Mouse (Mus musculus) heart, adult 11 months (tissue): ENCODE measurements around the gene Scfd2.

Experiments
- DNase-seq: peaks from one replicate; pipeline ENCODE4 v3.0.0; 2022

The Scfd2 gene

DNA sequence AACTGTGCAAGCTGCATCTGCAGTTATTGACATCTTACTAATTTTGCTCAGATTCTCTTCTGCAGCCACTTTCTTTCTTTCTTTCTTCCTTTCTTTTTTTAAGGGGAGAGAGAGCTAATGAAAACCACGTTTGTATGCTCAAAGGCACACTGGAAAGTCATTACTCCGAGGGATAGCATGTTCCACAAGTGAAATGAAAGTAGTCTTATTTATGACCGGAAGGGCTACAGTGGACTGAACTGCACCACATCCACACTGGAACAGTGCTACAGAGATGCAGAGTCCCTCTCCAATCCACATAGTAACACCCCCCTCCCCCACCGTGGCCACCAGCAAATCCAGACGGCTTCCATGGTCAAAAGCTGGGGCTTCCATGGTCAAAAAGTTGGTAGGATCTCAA, 224.3 kb downstream of the Scfd2 start:
- DNase-seq: no peak

DNA sequence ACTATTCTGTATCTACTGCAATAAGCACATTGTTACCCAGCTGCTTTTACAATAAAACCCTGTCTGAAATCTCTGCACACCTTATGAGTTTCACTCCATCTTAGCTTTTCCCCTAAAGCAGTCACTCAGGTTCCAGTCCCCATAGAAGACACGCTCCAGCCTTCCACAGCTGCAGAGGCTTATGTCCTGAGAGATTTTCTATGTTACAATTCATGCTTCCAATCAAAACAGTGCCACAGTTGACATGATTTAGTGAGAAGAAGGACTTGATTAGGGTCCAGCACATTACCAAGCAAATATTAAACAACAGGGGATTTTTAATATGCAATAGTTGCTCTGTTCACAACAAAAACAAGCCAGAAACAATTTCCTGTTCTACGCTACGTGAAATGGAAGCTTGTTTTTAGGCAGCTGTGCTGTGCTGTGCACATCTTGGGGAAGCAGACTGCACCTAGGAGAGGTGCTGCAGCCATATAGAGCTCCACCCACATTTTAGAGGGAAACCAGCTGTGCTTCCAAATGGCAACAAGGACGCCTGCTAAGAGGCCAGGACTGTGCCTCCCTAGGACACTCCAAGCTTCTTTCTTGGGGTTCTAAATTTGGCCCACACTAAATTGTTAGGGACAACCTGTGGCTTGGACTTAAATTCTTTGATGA, 225.9 kb downstream of the Scfd2 start:
- peak; percentile 51 for DNase-seq

DNA sequence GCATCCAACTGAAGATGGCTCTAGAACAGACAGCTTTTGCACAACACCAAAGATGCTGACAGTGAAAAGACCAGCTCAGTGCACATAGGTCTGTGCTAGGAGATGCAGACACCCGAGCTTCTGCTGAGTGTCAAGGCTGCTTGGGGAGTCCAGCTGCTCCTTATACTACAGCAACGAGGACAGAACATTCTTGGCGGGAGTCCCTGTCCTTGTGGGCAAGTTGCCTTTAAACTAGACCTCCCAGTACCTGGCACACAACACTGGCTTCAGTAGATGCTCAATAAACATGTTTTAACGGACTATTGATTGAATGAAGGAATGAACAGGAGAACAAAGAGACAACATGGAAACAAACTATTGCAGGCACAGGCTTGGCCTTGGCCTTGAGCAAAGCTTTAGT, 226.8 kb downstream of the Scfd2 start:
- peak; percentile 97 for DNase-seq

DNA sequence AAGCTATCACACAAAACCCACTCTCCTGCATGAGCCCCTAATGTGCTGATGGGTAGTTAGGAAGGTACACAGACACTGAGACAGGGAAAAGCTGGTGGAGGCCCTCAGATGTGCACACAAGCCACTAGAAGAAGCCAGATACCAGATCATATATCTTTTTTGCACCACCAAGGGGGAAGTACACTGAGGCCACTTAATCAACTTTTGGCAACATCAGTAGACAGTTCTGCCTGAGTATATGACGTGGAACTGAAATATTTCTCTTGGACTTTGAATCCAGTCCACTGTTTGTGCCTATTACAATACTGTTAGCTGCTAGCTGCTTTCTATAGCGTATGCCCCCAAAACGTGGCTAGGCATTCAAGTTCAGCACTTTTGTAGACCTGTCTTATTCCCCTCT, 229.2 kb downstream of the Scfd2 start:
- no peak for DNase-seq

DNA sequence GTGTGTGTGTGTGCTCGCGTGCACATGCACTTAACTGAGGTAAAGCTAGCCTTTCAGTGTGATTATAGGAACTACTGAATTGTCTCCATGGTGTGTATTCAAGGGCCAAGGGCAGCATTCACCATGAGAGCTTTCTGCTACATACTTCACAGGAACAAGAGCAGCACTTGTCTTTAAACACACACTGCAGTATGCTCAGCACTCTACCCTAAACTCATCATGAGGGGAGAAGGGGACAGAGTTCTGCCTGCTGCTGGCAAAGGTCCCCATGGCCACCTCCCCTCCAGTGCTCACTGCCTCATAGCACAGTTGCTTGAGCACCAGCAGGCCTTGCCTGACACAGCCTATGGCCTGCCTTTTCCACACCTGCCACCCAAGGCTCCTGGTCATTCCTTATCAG, 230.1 kb downstream of the Scfd2 start:
- no peak for DNase-seq

DNA sequence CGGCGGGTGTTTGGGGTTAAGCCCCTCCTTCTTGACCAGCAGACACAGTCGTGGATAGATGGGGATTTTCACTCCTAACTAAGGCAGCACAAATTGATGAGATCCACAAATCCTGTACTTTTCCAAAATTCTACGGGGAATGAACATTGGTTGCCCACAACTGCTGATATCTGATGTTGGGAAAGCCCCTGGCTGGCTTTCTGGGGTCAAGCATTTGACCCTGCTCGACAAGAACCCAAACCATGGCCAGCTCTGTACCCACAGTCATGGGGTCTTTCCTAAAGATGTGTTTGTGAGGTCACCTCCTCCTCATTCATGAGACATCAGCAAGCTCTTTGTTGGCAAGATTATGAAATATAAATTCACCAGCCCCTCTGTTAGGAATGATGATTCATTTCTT, 230.6 kb downstream of the Scfd2 start:
- DNase-seq: no peak

DNA sequence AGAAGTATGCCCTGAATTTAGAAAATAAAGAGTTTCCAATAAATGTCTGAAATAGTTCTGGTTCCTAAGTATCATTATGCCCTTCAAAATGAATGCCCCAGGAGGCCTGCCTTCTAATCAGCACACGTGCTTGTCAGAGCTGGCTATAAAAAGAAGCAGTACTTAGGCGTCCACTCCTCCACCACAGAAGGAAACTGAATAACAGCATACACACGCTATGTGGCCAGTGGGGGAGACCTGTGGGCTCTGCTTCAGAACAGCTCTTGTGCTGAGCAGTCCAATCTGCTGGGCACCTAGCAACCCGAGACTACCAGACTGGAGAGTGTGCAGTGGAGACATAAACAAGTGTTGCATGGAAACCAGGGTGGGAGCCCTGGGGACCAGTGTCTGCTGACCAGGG, 231.4 kb downstream of the Scfd2 start:
- DNase-seq: peak; percentile 98

DNA sequence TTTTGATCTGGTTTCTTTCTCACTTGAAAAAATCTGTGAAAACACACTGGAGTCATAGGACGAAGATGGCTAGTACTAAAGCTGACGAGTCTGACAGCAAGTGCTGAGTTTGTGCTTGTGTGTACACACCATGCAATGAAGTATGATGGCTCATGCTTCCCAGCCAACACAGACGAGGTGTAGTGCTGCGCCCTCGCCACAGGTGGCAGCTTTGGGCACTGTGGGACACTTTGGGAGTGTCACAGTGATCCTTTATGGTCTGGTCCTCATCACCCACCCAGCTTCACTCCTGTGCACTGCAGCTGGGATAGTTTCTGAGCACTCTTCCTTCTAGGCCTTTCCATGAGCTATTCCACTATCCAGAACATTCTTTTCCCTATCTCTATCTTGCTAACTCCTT, 234.4 kb downstream of the Scfd2 start:
- DNase-seq: no peak

DNA sequence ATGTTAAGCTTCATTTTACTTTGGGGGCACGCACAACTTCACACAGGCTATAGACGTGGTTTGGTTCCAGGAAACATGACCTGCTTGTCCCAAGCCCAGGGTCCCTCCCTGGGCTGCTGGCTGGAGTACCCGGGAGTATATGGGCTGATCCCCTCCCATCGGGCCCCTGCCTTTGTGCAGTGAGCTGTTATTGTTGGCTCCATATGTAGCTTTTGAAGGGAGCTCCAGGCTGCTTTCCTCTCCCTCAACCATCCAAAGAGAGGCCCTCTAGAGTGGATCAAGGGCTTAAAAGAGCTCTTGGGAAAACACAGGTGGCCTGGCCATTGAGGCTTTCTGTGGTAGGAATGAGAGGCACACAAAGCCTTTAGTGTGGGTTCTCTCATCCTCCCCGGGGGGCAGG, 235.5 kb downstream of the Scfd2 start:
- peak; percentile 89 for DNase-seq

DNA sequence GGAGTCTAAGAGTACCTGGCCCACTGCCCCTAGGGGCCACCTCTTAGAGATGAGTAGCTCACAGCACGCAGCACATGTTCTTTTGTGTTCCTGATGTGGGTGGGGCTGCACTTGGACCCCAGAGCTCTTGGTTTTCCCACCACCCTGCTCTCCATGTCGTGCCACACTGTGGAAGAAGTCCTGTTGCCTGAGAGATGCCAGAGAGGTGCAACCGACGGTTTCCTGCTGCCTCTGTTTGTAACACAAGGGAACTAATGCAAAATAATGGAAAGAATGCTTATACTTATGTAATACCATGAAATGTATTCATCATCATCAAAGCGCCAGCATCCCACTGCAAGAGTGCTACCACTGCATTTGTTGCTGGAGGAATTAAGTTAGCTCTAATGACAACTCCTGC, 238.0 kb downstream of the Scfd2 start:
- DNase-seq: peak; percentile 86

DNA sequence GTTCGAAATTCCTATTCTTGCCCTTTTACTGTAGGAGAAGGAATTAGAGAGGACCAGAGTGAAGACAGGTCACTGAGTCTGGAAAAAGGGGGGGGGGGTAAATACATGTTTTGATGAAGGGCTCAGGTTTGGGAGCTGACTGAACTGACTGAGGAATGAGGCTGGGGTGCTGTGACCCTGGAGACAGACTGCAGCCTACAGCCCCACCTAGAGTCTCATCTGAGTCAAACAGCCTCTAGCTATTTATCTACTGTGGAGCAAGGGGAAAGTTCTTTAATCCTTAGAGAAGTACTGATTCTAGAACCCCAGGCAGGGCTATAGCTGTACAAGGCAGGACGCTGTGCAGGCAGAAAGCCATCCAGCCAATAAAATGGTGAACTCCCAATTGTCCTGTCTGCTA, 239.5 kb downstream of the Scfd2 start:
- DNase-seq: no peak

DNA sequence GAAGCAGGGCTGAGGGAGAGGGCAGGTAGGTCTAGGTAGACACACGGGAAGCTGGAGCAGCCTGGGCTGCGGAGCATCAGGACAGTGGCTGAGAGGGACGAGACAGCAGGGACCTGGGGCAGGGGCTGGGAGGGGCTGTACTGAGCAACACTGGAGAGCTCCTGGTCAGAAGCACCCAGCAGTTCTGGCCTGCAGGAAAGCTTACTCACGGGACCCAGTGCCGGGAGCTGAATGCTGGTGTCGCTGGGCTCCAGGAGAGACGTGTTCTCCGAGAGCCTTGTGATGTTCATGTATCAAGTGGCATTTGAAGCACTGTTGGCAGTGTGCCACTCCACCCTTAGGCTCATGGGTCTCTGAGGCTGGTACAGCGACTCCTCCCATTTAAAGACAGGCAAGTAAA, 240.0 kb downstream of the Scfd2 start:
- no peak for DNase-seq

DNA sequence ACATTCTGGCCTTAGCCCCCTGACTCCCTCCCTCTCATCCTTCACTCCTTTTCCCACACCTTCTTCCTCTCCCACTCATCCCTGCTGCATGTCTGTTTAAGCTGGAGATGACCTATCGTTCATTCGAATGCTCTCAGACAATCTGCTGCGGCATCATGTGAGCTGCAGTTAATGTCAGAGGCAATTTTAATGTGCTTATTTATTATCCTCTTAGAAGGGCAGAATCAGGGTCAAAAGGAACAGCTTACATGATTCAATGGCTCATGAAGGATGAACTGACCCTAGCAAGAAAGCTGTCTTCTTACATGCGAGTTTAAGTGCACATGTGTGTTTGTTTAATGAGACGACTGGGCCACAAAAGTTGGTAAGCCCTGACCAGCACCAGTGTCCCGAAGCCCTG, 241.6 kb downstream of the Scfd2 start:
- DNase-seq: no peak

DNA sequence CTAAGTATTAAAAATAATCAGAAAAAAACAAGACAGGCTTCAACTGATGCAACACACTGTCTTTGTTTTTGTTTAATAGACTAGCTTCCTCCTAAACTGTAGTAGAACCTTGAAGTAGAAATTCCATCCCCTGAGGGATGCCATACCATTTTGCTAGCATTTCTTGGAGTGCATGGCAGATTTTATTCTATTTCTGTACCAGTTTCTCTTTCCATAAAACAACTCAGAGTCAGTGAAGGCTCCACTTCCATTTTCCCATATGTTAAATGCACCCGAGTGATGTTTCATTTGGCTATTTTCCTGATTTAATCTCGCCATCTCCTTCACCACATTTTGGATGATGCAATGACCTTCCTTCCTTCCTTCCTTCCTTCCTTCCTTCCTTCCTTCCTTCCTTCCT, 243.4 kb downstream of the Scfd2 start:
- DNase-seq: no peak

DNA sequence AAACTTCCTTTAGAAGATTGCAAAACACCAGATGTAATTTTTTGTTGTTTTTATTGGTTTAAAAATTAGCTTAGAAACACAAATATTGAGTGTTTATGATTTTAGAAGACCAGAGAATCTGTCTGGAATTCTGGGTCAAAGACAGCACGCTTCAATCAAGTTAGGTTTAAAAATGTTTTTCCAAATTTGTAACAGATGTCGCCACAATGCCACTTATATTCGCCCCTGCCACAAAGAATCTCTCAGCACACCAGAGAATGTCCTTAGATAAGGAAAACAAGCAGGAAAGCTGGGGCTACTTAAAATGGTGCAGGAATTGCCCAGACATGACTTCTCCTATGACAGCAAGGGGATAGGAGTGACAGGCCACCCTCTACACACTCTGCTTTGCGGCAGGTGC, 245.3 kb downstream of the Scfd2 start:
- DNase-seq: no peak

DNA sequence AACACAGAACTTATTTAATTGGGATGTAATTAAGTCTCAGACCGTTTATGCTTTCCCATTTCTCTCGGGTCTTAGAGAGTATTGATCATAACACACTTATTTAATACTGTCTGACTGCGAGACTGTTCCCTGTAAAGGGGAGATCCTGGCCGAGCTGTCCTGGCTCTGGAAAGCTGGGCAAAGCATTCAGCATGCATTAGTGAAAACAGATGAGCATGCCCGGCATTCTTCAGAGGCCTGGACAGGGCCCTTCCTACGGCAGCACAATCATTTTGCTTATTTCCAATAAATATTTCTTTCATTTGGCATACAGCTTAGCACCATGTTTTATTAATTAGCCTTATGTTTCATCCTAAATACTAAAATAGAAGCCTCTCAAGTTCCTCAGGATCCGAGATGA, 245.8 kb downstream of the Scfd2 start:
- no peak for DNase-seq

DNA sequence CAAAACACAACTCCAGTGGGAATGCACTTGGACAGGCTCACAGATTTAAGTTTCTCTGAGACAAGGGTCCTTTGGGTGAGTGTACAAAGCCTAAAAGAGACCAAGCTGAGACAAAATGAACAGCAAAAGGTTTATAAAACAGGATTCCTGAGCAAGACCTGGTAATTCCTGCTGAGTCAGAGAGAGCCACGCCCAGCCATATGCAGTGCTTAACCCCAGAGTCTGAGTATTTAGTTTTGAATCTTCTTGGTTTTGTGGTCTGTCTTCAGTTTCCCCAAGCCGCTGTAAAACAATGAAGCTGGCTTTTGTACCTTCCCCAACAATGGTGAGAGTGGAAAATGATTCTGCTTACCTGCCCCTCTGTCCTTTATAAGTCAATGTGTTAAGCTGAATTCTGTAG, 246.3 kb downstream of the Scfd2 start:
- no peak for DNase-seq

DNA sequence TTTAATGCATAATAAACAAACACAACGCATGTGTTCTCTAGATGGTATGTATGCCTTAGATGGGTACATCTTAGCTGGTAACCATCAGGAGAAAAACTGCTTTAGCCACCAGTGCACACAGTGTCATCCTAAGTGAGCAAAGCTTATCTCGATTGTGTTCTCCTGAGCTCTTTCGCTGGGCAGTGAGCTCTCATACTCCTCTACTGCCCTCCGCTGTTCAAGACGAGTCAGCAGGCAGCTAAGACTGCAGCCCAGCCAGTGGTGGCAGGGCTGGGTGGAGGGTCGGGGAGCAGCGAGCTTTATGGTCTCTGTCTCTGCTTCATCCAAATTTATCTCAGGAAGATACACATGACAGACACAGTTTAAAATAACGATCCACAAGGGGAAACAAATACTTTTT, 248.0 kb downstream of the Scfd2 start:
- no peak for DNase-seq

DNA sequence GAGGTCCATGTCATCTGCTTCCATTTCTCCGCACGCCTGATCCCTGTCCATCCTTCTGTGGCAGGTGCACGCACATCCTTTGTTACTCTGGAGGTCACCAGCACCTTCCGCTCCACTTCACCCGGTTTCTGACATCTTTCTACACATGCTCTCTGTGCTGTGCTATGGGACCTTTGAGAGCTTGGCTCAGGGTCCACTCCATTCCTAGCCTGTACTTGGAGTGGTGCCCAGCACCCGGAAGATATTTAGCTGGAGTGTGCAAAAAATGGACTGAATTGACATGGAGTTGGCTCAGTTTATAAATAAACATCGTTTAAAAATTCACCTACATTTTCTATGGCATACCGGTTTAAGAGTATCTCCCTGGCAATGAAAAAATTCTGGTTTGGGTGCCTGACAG, 250.1 kb downstream of the Scfd2 start:
- peak; percentile 88 for DNase-seq

DNA sequence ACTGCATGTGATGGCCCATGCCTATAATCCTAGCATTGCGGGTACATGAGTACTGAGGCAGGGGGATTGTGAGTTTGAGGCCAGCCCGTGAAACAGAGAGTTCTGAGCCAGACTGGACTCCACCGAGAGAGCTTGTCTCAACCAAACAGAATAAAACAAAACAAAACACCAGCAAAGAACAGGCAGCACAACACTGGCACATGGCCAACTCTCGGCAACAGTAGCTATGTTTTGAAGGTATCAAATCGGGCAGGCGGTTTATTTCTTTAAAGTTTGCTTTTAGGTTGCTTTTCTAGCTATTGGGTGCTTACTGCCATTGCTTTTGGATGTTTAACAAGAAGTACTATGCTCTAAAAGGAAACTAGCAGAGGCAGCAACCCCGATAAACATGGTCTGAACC, 251.9 kb downstream of the Scfd2 start:
- DNase-seq: no peak

DNA sequence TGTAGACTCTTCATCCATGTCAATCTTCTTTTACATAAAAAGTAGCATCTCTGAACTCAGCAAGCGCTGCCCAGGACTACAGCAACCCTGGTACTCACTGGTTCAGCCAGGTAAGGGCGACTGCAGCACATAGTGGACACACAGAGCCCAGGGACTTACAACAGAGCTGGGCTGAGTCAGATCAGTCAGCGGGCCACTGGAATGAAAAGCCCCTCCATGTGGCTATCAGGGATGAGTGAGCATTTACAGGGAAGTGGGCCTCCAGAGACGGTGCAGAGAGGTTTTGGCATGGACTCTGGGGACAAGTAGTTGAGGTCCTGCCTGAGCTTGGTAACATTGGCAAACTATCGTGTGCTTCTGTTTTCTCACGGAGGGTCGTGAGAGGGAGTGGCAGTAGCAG, 253.1 kb downstream of the Scfd2 start:
- DNase-seq: no peak

DNA sequence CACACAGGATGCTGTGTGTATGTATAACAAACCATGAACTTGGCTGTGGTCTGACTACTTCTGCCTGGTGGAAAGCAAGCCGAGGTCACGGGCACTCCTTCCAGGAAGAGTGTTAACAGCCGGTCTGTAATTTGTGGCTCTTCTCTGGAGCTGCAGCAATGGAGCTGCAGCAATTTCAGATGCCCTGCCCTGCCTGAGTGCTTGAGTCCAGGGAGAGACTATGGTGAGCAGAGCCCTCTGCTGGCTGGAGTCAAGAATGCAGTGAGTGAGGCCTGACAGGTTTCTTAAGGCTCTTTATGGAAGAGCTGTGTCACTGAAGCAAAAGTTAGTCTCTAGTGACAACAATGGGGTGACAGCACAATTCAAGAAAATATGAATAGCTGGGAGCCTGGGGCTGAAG, 253.8 kb downstream of the Scfd2 start:
- peak; percentile 95 for DNase-seq

DNA sequence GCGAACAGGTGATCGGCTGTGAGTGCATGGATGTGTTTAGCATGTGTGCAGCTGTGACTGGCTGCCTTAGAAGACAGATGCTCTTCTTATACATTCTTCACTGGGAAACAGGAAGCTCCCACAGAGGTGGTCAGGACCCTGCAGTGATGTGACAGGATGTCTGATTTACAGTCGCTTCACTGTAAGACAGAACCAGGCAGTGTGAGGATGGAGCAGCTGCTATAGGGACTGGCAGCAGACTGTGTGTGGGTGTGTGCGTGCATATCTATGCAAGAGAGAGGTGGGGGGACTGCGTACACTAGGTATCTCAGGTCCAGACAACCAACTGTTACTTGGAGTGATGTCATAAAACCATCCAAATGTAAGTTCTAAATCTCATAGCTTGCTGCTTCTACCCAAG, 254.3 kb downstream of the Scfd2 start:
- DNase-seq: peak; percentile 82

DNA sequence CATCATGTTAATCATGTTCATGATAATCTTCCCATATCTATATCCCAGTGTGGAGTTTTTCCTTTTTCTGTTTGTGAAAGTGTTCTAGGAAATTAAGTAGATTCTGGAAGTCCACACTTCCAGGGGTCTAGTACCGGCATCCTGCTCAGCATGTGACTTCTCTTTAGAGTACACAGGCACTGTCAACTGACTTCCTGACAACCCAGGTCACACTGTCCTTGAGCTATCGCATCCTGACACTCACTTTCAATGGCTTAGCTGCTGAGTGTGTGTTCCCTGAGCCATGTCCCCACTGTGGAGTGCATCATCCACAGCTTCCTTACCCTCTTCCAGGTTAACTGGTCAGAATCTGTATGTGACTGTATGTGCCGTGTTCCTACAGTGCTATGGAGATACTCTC, 258.2 kb downstream of the Scfd2 start:
- peak; percentile 77 for DNase-seq

DNA sequence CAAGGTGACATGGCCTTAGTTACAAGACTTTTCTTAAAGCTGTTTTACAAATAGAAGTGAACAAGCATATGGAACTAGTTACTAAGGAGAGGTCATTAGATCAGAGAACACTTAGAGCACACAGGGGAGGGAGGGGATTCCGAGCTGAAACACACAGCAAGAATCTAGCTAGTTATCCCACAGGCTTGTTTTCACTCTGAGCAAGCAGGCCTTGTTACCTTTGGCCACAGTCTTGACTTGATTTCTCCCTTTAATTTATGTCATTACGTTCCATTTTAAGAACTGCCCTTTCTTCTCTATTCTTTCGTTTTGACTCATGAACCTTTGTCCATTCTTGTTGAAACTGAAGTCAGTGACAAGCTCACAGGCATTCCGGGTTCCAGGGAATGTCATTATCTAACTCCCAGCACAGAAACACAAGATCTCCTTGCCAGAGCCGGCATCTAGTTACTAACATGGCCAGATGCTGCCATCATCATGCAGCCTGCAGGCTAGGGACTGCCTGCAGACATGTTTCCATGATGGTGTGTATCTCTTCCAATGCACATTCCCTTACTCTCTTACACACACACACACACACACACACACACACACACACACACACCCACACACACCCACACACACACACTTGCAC, 263.7 kb downstream of the Scfd2 start:
- no peak for DNase-seq
